Mouse (Mus musculus) small intestine, adult 2 months (tissue): ENCODE data around the gene Kdelr3.

Source experiments
- CTCF ChIP-seq: fragments of 200-500 bp; IDR thresholded peaks from 2 replicates; pipeline ENCODE4 v1.5.1; 2012; ENCODE audit warnings: low read depth, mild to moderate bottlenecking, control low read depth, inconsistent platforms, low read length, moderate library complexity, mixed read lengths; ENCODE audit not compliant: insufficient replicate concordance, insufficient read length; ENCODE audit errors: extremely low read depth
- POLR2A ChIP-seq: fragments of 200-500 bp; IDR thresholded peaks from 2 replicates; pipeline ENCODE4 v1.6.1; 2012; ENCODE audit warnings: low read depth, mild to moderate bottlenecking, control low read depth, inconsistent platforms, low read length, moderate library complexity

DNA sequence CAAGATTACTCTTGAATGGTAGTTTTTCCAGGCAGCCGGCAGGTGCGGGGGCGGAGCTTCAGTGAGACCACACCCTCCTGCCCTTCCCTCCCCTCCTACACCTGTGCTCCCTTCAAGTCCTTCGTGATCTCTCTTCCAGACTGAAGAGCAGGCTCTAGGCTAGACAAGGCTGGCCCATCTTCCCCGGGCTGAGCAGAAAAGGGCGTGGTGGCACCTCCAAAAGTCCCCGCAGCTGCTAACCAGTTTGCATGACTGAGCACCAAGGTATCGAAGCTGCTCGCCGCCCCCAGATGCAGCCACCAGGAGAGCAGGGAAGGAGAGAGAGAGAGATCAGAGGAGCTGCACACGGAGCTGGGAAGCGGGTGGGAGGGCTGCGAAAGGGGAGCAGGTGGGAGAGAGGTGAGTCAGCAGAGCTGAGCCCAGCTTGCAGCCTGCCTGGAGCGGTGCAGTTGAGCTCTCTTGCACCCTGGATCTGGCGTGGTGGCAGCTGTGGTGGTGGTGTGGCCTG lies 35.0 kb upstream of the Kdelr3 start:
- TF ChIP-seq POLR2A (no peak), CTCF (no peak)
